Mouse (Mus musculus) spleen, postnatal 36 days (tissue): ENCODE results near the gene Eya4.

ENCODE experiments used
- DNase-seq, 2 experiments: peaks; one replicate each; pipeline ENCODE4 v3.0.0; 2022; ENCODE audit warnings: low spot score in 2 of 2, mixed read lengths in 1 of 2

The Eya4 gene

DNA sequence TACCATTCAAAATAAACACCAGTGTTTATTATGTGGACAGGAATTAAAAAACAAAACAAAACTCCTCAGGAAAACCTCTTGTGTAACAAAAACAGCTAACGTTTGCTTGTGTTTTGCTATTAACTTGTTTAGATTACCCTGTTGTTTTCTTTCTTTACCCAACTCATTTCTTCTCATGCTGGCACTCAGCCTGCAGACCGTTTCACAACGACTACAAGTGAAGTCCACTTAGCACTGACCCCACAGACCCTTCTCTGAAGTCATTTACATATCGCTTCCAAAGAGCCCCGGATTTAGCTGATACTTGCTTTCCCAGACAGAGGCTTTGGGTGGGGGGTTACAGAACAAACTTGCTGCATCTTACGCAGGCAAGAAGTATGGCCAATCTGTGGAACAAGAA lies 286.9 kb downstream of the Eya4 start:
- DNase-seq = no peak

DNA sequence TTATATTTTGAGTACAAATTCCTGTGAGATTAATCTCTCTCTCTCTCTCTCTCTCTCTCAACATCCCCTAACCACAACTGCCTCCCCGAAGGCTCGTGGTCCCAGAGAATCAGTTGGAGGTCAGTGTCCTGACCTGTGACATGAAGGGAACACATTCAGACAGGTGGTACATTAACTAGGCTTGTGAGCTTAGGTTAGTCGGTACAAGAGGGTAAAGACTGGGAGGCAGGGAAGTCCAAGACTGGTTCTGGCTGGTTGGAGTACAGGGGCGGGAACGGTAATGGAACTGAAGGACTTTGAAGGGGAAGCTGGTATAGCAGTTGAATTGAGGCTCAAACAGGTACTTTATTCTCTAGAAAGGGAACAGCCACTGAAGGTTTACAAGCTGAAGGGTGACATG lies 287.9 kb downstream of the Eya4 start:
- DNase-seq = no peak

DNA sequence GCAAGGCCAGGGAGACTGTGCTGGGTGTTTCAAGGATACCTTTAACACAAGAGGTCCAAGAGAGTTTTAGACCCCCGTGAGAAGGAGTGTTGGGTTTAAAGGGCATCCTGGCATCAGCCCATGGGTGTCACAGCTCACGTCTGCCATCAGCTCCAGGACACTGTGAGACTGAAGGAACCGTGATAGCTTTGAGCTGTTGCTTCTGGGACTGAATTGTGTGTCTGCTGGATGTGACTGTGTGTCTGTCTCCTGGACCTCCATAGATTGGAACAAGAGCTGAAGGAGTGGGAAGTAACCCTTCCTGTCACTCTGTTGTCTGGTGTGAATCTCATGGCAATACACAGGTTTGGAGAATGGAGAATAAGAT lies 289.9 kb downstream of the Eya4 start:
- DNase-seq = no peak

DNA sequence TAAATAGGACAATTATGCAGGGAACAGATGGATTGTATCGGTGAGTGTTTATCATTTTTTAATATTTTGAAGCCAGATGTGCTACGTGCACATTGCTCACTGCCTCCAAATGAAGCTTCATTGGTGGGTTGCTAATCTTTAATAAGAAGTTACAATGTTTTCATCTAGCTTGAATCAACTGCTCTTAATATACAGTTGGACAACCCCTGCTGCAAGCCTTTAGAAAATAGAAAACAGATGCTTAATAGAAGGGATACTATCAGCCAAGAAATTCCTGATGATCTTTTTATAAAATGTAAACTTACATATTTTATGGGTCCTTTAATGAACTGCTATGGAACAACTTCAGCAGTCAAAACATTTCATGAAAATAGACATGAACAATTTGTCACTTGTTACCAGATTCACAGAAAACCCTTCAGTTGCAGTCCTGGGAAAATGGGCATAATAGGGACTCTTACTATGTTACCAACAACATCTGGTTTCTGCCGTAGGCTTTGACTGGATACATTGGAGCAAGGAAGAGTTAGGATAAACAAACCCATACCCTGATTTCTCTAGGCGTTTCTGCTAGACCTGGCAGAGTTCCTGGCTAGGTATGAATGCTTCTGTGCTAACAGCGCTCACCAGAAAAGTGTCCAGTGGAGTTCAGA lies 290.4 kb downstream of the Eya4 start:
- DNase-seq = no peak

DNA sequence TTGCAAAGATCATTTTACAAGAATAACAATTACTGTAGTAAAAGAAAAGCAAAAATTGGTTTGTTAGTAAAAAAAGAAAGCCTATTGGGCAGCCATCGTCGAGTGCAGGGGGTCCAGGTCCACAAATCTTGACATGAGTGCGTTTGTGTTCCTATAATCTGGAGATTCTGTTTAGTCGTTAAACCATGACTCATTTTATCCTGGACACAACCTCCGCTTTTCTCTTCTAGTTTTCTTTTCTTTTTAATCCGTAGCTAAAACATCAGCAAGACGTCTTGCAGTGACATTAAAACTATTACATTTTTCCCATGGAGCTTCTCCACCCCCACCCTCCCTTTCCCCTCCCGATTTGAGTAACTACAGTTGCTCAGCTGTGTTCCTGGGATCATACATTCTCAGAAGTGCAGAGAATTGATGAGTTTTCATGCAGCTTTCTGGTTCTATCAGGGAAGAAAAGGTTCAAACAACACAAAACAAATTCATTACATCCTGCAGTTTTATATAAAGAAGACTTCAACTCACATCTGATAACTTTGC lies 297.1 kb downstream of the Eya4 start:
- no peak for DNase-seq
